Mouse (Mus musculus): ENCODE results near the gene Stk32c.

DNA sequence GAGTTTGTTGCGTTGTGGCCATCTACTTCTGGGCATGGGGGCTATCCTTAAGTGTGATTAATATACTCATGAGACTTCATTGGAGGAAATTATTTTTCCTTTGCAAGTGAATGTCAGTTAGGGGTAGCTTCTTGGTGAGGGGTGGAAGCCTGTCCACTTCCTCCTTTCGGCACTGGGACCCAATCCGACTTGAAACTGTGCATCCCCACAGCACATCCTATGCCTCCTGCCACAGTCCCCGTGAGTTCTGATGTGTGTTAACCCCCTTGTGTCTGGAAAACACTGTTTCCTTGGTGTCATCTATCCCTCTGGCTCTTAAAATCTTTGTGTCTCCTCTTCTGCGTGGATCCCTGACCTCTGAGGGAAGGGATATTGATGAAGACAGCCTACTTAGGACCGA, 11.9 kb downstream of the Stk32c start:
- TF ChIP-seq CTCF (IDR thresholded peaks at IDR 0.05; ENCODE audit: extremely low read depth, insufficient read depth, insufficient read length, insufficient replicate concordance): no peak
- no peak for TF ChIP-seq POLR2A (IDR thresholded peaks at IDR 0.05; ENCODE audit: low read depth, low read length)

All from spleen, adult 2 months (tissue).